Mouse (Mus musculus): ENCODE results near the gene Ddias.

Ddias gene

DNA sequence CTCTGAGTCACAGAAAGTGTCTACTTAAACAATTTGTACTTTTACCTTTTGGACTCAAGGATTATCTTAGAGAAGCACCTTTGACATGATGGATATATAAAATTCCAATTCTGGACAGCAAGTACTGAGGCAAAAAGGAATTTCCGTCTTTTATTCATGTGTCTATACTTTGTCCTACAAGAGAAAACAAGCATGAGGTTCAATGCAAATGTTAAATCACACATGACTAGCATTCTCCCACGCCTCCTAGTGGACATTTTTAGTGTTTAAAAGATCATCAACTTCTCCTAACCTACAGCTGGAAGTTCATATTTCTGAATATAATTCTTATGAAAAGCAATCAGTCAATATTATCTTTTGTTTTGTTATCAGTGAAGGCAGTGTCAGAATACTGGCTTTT lies 7.5 kb downstream of the Ddias start:
- DNase-seq (ENCODE audit: low read depth) = peak; percentile 71

DNA sequence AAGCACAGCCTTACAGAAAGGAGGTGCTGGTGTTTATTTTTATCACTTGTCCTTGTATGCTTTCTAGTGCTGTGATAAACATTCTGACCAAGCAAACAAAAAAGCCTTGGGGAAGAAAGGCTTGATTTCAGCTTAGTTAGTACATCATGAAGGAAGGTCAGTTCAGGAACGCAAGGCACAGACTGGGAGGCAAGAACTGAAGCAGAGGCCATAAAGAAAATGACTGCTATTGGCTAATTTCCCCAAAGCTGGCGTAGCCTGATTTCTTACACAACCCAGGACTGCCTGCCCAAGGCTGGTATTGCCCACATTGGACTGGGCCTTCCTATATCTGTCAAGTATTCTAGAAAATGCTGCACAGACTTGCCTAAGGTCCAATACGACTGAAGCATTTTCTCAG lies 25.8 kb downstream of the Ddias start:
- DNase-seq (ENCODE audit: low read depth) = no peak

DNA sequence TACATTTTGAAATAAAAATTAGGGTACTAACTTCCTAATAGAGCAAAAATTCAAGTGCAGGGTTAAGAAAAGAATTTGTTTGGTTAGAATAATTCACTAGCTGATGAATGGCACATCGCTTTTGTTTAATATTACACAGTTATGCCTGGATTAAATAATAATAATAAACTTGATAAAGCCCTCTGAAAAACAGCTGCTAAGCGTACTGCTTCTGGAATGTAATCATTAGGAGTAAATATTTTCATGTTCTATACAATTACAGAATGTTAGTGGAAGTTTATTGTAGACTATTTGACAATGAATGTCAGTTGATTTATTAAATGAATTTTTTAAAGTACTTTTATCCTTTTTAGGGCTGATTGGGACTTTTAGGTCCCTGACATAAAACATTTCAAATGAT lies 31.8 kb downstream of the Ddias start:
- DNase-seq (ENCODE audit: low read depth) = no peak

DNA sequence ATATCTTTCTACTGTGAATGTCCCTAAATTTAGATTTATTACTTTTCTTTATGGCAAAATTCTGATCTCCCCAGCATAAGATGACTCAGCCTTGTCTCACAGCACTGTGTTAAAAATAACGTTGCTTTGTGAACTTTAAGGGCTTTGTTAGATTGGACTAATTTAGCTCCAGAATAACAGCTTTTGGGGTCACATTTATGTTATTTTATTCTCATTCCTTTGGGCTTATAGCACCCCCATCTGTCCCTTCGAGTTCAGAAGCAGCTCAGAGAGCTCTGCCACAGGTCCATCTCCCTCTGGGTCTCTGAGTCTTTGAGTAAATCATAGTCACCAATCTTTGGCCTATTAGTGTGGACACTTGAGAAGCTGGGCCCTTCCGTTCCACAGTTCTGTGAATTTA lies 36.1 kb downstream of the Ddias start:
- no peak for DNase-seq (ENCODE audit: low read depth)

DNA sequence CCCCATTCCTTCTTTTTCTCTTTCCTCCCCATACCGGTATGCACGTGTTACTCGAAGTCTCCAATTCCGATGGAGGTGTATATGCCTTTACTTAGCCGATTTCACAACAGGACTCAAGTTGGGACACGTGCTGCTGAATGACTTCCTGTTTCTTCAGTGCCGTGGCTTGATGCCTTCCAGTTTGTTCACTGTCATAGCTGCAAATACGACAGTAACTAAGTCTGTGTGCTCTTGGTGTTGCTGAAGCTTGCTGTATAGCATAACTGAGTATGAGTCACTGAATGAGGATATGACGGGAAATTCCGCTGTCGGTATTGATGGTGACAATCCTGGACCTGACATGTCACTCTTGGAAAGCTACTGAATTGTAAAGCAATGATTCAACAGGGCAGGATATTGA lies 36.8 kb downstream of the Ddias start:
- no peak for DNase-seq (ENCODE audit: low read depth)

DNA sequence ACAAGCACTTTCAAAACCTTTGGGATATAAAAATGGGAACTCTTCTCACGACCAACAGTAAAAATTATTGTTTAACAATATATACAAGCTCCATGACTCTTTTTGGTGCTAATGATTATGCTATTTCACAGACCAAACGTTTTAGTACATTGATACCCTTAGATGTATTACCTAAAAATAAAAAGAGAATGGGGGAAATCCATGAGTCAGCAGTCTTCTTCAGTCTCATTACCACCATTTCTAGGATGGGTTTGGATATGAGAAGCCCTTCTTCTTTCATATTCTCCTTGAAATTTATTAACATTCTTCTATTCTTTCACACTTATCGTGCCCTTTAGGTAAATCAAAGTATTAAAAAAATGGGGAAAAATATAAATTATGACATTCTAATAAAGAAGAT lies 37.6 kb downstream of the Ddias start:
- DNase-seq (ENCODE audit: low read depth) = no peak

DNA sequence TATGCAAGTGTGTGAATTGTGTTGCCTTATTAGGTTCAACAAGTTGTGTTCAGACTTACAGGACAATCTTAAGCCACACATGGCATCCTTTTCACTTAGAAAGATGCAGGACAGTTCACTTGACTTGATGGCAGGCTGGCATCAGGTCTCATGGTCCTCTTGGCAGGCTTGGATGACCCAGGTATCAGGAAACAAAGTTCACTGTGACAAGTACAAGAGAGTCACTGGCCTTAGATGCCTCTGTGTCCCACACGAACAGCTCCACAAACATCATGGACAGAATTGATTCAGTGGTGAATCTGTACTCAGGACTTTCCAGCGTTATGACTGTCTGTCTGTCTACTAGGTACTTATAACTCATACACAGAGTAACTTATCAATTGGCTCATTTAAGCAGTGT lies 39.7 kb downstream of the Ddias start:
- no peak for DNase-seq (ENCODE audit: low read depth)

DNA sequence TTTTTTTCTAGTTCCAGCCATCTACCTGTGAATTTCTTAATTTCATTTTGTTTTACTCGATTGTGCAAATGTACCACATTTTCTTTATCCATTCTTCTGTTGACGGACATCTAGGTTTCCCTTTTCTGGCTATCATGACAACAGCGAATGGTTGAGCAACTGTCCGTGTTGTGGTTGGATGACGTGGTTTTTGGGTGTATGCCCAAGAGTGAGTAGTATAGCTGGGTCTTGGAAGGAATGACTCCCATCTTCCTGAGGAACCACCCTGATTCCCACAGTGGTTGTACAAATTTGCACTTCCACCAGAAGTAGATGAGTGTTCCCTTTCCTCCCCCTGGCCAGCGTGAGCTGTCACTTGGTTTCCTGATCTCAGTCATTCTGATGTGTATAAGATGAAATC lies 41.7 kb downstream of the Ddias start:
- no peak for DNase-seq (ENCODE audit: low read depth)

DNA sequence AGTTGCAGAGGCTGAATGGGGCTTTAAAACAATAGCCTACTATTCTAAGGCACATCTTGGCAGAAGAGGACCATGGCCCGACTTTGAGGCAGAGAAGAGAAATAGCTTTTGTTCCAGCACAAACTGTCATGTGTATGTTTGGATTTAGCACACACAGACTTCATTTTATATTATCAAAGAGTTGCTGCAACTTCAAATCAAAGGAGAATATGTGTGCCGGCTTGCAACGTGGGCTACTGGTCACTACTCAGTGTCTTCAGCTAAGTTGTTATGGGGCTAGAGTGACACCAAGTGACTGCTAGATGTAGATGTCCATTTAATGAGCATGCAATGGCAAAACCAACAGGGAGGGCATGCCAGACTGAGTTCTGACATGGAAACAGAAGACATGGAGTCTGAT lies 46.1 kb downstream of the Ddias start:
- no peak for DNase-seq (ENCODE audit: low read depth)

DNA sequence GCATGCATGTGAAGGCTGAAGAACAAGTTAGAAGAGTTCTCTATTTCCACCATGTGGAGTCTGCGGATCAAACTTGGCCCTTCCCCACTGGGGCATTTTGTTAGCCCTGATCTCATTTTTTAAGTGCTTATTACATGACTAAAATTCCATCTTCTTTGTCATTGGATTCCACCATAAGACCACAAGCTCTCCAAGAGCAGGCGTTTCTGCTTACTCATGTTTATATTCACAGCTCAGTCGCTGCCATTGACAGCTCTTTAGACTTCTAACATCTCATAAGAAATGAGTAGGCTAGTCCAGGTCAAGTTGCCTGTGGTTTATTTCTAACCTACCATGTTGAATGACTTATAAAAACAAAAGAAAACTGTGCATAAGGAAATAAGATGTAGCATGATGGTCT lies 47.8 kb downstream of the Ddias start:
- no peak for DNase-seq (ENCODE audit: low read depth)

DNA sequence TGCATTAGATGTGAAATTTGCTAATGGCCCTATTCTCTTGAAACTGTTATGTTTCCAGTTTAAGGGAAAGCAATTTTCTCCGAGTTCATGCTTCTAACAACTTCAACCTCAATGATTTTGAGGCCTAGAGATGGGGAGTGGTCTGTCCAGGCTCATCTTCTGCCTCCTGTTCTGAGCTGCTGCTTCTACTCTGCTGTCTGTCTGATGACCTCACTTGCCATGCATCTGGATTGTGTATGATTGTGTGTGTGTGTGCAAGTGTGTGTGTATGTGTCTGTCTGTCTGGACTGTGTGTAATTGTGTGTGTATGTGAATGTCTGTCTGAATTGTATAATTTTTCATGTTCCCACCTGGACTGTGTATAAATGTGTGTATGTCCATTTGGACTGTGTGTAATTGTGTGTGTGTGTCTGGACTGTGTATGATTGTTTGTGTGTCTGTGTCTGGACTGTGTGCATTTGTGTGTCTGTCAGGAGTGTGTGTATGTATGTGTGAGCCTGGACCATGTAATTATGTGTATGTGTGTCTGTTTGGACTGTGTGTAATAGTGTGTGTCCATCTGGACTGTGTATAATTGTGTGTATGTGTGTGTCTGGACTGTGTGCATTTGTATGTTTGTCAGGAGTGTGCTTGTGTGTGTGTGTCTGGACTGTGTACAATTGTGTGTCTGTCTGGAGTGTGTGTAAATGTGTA lies 51.5 kb downstream of the Ddias start:
- no peak for DNase-seq (ENCODE audit: low read depth)

DNA sequence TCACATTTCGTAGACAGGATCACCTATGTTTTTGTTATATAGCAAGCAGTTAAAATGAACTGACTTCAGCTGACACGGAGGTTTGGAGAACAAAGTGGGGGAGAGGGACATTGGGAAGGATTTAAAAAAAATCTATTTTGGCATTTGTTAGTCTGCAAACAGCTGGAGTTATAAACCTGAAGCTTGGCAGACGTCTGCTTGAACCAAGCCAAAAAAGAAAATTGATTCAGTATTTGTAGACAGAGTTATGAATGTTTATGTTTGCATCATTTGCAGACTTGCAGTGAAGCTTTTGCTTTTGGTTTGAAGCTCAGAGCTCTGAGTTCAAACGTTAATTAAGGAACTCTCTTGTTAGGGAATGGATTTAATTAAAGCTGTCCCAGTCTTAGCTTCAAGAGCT lies 52.2 kb downstream of the Ddias start:
- DNase-seq (ENCODE audit: low read depth) = no peak

DNA sequence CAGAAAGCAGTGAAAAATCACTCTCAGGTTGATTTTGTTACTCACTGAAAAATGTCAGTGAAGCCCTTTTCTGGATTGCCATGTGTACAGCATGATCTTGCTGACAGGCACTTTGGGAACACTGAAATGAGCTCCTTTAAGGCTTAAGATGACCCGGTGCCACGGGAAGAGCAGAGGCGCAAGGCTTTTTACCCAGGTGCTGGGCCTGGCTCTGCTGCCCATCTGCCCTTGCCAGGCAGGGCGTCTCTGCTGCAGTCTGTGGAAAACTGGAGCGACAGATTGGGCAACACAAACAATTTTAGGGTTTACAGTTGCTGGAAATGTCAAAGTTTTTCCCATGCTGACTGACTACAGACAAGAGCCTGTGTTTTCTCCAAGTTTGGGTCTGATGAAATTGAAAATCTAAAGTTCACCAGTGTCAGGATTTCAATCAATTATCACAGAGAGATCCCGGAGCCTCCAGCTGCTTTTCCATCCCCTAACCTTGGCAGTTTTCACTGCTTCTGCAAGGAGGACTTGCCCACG lies 53.0 kb downstream of the Ddias start:
- DNase-seq (ENCODE audit: low read depth) = no peak

DNA sequence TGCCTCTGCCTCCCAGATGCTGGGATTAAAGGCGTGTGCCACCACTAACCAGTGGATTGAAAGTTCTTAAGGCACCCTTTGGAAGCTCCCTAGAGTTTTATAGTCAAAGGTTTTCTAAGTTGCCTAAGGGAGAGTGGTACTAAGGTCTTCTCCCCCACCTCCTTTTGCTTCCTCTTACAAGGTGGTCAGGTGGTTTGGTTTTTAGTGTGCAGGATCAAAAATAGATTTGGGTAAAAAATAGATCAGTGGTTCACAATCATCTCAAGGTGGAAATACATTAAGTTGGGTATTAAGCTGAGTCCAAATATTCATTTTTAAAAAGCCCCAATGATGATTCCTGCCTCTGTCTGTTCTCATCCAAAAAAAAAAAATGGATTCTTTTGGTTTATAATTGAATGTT lies 53.6 kb downstream of the Ddias start:
- DNase-seq (ENCODE audit: low read depth) = no peak

DNA sequence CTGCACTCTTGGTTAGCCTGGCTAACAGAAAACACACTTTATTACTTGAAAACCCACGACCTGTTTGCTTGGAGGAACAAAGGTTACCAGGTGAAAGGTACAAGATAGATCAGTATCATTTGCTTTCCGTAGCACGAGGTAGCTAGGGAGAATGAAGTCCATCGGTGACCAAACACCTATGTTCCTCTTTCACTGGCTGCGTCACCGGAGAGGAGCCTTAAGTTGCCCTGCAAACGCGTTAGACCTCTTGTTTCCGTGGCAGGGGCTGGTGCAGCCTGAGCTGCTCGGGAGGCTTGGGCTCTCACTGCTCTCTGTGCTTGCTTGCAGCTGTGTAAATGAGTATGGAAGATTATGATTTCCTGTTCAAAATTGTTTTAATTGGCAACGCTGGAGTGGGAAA lies 54.4 kb downstream of the Ddias start:
- DNase-seq (ENCODE audit: low read depth) = no peak

DNA sequence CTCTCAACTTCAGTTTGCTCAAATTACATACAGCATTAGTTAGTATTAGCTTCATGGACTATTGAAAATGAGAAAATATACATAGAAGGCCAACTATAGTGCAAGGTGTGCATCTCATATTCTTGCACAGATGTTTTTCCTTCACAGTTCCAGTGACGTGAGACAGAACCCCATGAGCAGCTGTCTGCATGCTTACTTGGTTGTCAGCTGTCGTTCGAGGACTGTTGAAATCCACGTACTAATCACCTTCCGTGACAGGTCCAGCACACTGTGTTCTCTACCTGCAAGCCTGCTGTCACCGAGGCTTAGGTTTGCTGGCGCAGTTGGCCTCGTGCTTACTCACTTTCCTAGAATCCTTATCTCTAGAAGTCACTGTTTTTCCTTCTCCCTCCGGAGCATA lies 56.2 kb downstream of the Ddias start:
- no peak for DNase-seq (ENCODE audit: low read depth)

DNA sequence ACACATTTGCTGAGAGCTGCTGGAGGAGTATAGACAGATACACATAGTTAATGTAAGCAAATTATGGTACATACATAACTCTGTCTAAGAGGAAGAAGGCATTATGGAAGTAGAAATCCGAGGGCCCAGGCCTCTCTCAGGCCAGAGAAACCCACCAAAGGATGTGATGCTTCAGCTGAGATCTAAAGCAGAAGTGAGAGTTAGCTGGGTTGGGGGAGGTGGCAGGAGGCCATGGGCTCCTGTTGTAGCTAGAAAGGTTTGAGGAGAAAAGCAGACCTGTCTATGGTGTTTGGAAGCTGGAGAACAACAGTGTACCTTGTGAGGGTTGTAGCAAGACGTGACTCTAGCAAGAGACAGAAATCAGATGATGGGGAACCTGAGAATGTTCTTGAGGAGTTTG lies 56.8 kb downstream of the Ddias start:
- DNase-seq (ENCODE audit: low read depth) = no peak

DNA sequence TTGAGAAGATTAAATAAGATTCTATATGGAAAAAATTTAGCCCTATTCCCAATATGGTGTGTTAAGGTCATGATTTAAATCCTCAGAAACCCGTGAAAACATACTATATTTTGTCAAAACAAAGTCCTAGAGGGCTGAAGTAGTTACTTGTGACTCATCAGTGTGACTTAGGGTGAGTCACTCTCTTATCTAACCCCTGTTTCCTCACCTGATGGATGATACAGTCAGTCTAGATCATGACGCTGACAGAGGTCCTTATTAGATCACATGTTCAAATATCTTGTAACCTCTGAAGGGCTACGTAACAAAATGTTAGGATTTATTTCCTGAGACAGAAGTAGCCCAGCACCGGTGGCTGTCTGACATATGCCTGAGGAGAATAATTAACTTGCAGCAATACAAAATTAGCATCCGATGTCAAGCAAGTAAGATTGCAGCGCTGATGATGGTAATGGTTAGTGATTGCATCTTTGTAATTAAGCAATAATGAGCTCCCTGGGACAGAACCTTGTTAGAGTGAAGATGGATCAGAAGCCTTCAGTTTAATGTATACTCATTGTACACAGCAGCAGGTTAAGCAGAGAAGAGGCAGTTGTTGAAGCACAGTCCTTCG lies 62.3 kb downstream of the Ddias start:
- no peak for DNase-seq (ENCODE audit: low read depth)
